Mouse (Mus musculus): ENCODE results near the gene Tgif1. TPM values are rescaled to one million over a fixed set of nuclear protein-coding genes. Genes with fewer than 3 reads are reported as not detected.
A peak's percentile ranks its signal among the peaks of the same experiment; 100 is the strongest.

The Tgif1 gene
- total RNA-seq, 1 experiment = 74.6 TPM

- no peak overlapping the region for H3K9ac ChIP-seq (ENCODE audit: insufficient read depth, low read depth, low read length, poor library complexity, severe bottlenecking)
These were observed 7.2 kb downstream of the Tgif1 start for GRCm38 (mm10) chr17:70846111-70846644.

GRCm38 (mm10) chr17:70845543-70845942, 7.8 kb downstream of the Tgif1 start:
- in situ Hi-C loops (cut with MboI; ENCODE audit: low sequenced_read_pairs in 2 of 2, unreplicated experiment in 2 of 2) = no loop called here
- Histone ChIP-seq H3K4me1 (ENCODE audit: control insufficient read depth in 2 of 2, insufficient read depth in 2 of 2, low read length in 2 of 2, poor library complexity in 1 of 2) (peaks cover 10 to 12% of the 10 kb centered on the region in 2 experiments), H3K27ac (ENCODE audit: insufficient read depth, low read depth, low read length, poor library complexity, severe bottlenecking) (no peak overlapping the region), H3K4me3 (ENCODE audit: insufficient read depth in 1 of 2, low read depth in 1 of 2, low read length in 2 of 2, poor library complexity in 1 of 2, severe bottlenecking in 1 of 2) (no peak overlapping the region), H3K9me3 (ENCODE audit: control insufficient read depth, insufficient read depth, low read depth, low read length) (no peaks in the 10 kb centered on the region), H3K36me3 (ENCODE audit: control insufficient read depth, insufficient read depth, low read length, poor library complexity, severe bottlenecking) (peaks cover 42% of the 10 kb centered on the region), H3K9ac (ENCODE audit: insufficient read depth, low read depth, low read length, poor library complexity, severe bottlenecking) (no peak overlapping the region; the same call in 1 of the 2 replicates)
- no peak for TF ChIP-seq CHD2 (IDR thresholded peaks at IDR 0.05; ENCODE audit: low read depth, low read length)
- no peak for TF ChIP-seq MAFK (IDR thresholded peaks at IDR 0.05; ENCODE audit: insufficient read depth, low read depth, low read length)
- no peak for TF ChIP-seq HCFC1 (IDR thresholded peaks at IDR 0.05; ENCODE audit: borderline replicate concordance, insufficient read depth, low read length)
- TF ChIP-seq ZNF384 (IDR thresholded peaks at IDR 0.05; ENCODE audit: low read depth, low read length) = no peak
- TF ChIP-seq ZC3H11A (IDR thresholded peaks at IDR 0.05; ENCODE audit: borderline replicate concordance, low read depth, low read length) = no peak
- no peak for DNase-seq (ENCODE audit: low read depth, low spot score)

More at GRCm38 (mm10) chr17:70846111-70846644, 7.2 kb downstream of the Tgif1 start:
- H3K4me3 ChIP-seq (ENCODE audit: insufficient read depth in 1 of 2, low read depth in 1 of 2, low read length in 2 of 2, poor library complexity in 1 of 2, severe bottlenecking in 1 of 2) = peak overlapping the region in 1 of 2 experiments; percentile 1; a peak in 1 of 4 replicates
- H3K27ac ChIP-seq (ENCODE audit: insufficient read depth, low read depth, low read length, poor library complexity, severe bottlenecking) = no peak overlapping the region
- peaks cover 10 to 12% of the 10 kb centered on the region in 2 experiments for H3K4me1 ChIP-seq (ENCODE audit: control insufficient read depth in 2 of 2, insufficient read depth in 2 of 2, low read length in 2 of 2, poor library complexity in 1 of 2)
- peaks cover 44% of the 10 kb centered on the region for H3K36me3 ChIP-seq (ENCODE audit: control insufficient read depth, insufficient read depth, low read length, poor library complexity, severe bottlenecking)
- no peak for TF ChIP-seq ZC3H11A (IDR thresholded peaks at IDR 0.05; ENCODE audit: borderline replicate concordance, low read depth, low read length)
- TF ChIP-seq ZNF384 (IDR thresholded peaks at IDR 0.05; ENCODE audit: low read depth, low read length) = no peak
- TF ChIP-seq HCFC1 (IDR thresholded peaks at IDR 0.05; ENCODE audit: borderline replicate concordance, insufficient read depth, low read length) = no peak
- TF ChIP-seq CHD2 (IDR thresholded peaks at IDR 0.05; ENCODE audit: low read depth, low read length) = no peak
- no peak for TF ChIP-seq MAFK (IDR thresholded peaks at IDR 0.05; ENCODE audit: insufficient read depth, low read depth, low read length)
- in situ Hi-C loops (cut with MboI; ENCODE audit: low sequenced_read_pairs in 2 of 2, unreplicated experiment in 2 of 2) = no loop called here
- no peaks in the 10 kb centered on the region for H3K9me3 ChIP-seq (ENCODE audit: control insufficient read depth, insufficient read depth, low read depth, low read length)
- DNase-seq (ENCODE audit: low read depth, low spot score) = no peak

- DNase-seq (ENCODE audit: low read depth, low spot score) = no peak
- 0 out of 2 replicates have a peak overlapping the region, but pooled peaks have one; percentile 4 for H3K27ac ChIP-seq (ENCODE audit: insufficient read depth, low read depth, low read length, poor library complexity, severe bottlenecking)
- H3K36me3 ChIP-seq (ENCODE audit: control insufficient read depth, insufficient read depth, low read length, poor library complexity, severe bottlenecking) = peaks cover 40% of the 10 kb centered on the region
- H3K9me3 ChIP-seq (ENCODE audit: control insufficient read depth, insufficient read depth, low read depth, low read length) = no peaks in the 10 kb centered on the region
- H3K9ac ChIP-seq (ENCODE audit: insufficient read depth, low read depth, low read length, poor library complexity, severe bottlenecking) = no peak overlapping the region; the same call in 1 of the 2 replicates
- no peak for TF ChIP-seq ZNF384 (IDR thresholded peaks at IDR 0.05; ENCODE audit: low read depth, low read length)
- no peak for TF ChIP-seq HCFC1 (IDR thresholded peaks at IDR 0.05; ENCODE audit: borderline replicate concordance, insufficient read depth, low read length)
- no peak for TF ChIP-seq MAFK (IDR thresholded peaks at IDR 0.05; ENCODE audit: insufficient read depth, low read depth, low read length)
- TF ChIP-seq CHD2 (IDR thresholded peaks at IDR 0.05; ENCODE audit: low read depth, low read length) = no peak
- TF ChIP-seq ZC3H11A (IDR thresholded peaks at IDR 0.05; ENCODE audit: borderline replicate concordance, low read depth, low read length) = no peak
- peak overlapping the region in 1 of 2 experiments; percentile 12; a peak in 2 of 4 replicates for H3K4me3 ChIP-seq (ENCODE audit: insufficient read depth in 1 of 2, low read depth in 1 of 2, low read length in 2 of 2, poor library complexity in 1 of 2, severe bottlenecking in 1 of 2)
- in situ Hi-C loops (cut with MboI; ENCODE audit: low sequenced_read_pairs in 2 of 2, unreplicated experiment in 2 of 2) = no loop called here
- peaks cover 10 to 12% of the 10 kb centered on the region in 2 experiments for H3K4me1 ChIP-seq (ENCODE audit: control insufficient read depth in 2 of 2, insufficient read depth in 2 of 2, low read length in 2 of 2, poor library complexity in 1 of 2)
These were observed 8.4 kb downstream of the Tgif1 start for GRCm38 (mm10) chr17:70844971-70845370.

- peak overlapping the region; percentile 41; the same call in 1 of the 2 replicates for H3K27ac ChIP-seq (ENCODE audit: insufficient read depth, low read depth, low read length, poor library complexity, severe bottlenecking)
- in situ Hi-C loops (cut with MboI; ENCODE audit: low sequenced_read_pairs in 2 of 2, unreplicated experiment in 2 of 2) = no loop called here
These were observed 10.1 kb downstream of the Tgif1 start for GRCm38 (mm10) chr17:70843252-70843651.

More at GRCm38 (mm10) chr17:70843252-70843651, 10.1 kb downstream of the Tgif1 start:
- 0 out of 4 replicates have a peak overlapping the region, but pooled peaks have one; percentile 4 to 26 for H3K4me3 ChIP-seq (ENCODE audit: insufficient read depth in 1 of 2, low read depth in 1 of 2, low read length in 2 of 2, poor library complexity in 1 of 2, severe bottlenecking in 1 of 2)
- H3K36me3 ChIP-seq (ENCODE audit: control insufficient read depth, insufficient read depth, low read length, poor library complexity, severe bottlenecking) = peaks cover 29% of the 10 kb centered on the region
- no peak for DNase-seq (ENCODE audit: low read depth, low spot score)
- H3K9me3 ChIP-seq (ENCODE audit: control insufficient read depth, insufficient read depth, low read depth, low read length) = no peaks in the 10 kb centered on the region
- 0 out of 2 replicates have a peak overlapping the region, but pooled peaks have one; percentile 19 for H3K9ac ChIP-seq (ENCODE audit: insufficient read depth, low read depth, low read length, poor library complexity, severe bottlenecking)
- TF ChIP-seq HCFC1 (IDR thresholded peaks at IDR 0.05; ENCODE audit: borderline replicate concordance, insufficient read depth, low read length) (no peak), ZC3H11A (IDR thresholded peaks at IDR 0.05; ENCODE audit: borderline replicate concordance, low read depth, low read length) (no peak), MAFK (IDR thresholded peaks at IDR 0.05; ENCODE audit: insufficient read depth, low read depth, low read length) (no peak), CHD2 (IDR thresholded peaks at IDR 0.05; ENCODE audit: low read depth, low read length) (no peak), ZNF384 (IDR thresholded peaks at IDR 0.05; ENCODE audit: low read depth, low read length) (no peak)
- H3K4me1 ChIP-seq (ENCODE audit: control insufficient read depth in 2 of 2, insufficient read depth in 2 of 2, low read length in 2 of 2, poor library complexity in 1 of 2) = peaks cover 10 to 14% of the 10 kb centered on the region in 2 experiments
